Mouse (Mus musculus) myocyte (in vitro differentiated cells): ENCODE results near the gene Cd300lf. TPM values are rescaled to one million over a fixed set of nuclear protein-coding genes. Genes with fewer than 3 reads are reported as not detected.

Experiments used
- H3K27me3 ChIP-seq: one replicate; pipeline ENCODE4 v1.6.1; 2011; ENCODE audit not compliant: control insufficient read depth, insufficient read depth, insufficient read length
- H3K36me3 ChIP-seq: one replicate; pipeline ENCODE4 v1.6.1; 2011; ENCODE audit not compliant: control insufficient read depth, insufficient read depth
- H3K4me2 ChIP-seq: one replicate; pipeline ENCODE4 v1.6.1; 2011; ENCODE audit warnings: low read depth, control low read depth
- H3K4me3 ChIP-seq: one replicate; pipeline ENCODE4 v1.5.1; 2011; ENCODE audit warnings: mild to moderate bottlenecking, control low read depth, moderate library complexity
- H3K79me2 ChIP-seq: one replicate; pipeline ENCODE4 v1.6.1; 2011; ENCODE audit not compliant: control insufficient read depth, insufficient read depth
- H3ac ChIP-seq: one replicate; pipeline ENCODE4 v1.6.1; 2011; ENCODE audit not compliant: control insufficient read depth, insufficient read length
- CEBPB ChIP-seq: IDR thresholded peaks from 2 replicates; pipeline ENCODE4 v1.6.1; 2011; ENCODE audit warnings: mild to moderate bottlenecking, moderate library complexity; ENCODE audit not compliant: poor library complexity, insufficient read depth, severe bottlenecking
- E2F4 ChIP-seq: IDR thresholded peaks from one replicate; pipeline ENCODE4 v1.6.1; 2011; ENCODE audit warnings: mild to moderate bottlenecking, control low read depth, moderate library complexity; ENCODE audit not compliant: insufficient read depth
- MAX ChIP-seq: IDR thresholded peaks from one replicate; pipeline ENCODE4 v1.6.1; 2011; ENCODE audit warnings: low read depth, mild to moderate bottlenecking, control low read depth
- MYOD1 ChIP-seq, 3 experiments: IDR thresholded peaks; one replicate each; pipeline ENCODE4 v1.6.1; 2011; ENCODE audit warnings: control low read depth in 2 of 3, low read depth in 2 of 3, mild to moderate bottlenecking in 2 of 3, moderate library complexity in 1 of 3; ENCODE audit not compliant: insufficient read length in 2 of 3, control insufficient read depth in 1 of 3
- MYOG ChIP-seq, 3 experiments: IDR thresholded peaks; one replicate each; pipeline ENCODE4 v1.6.1; 2011; ENCODE audit warnings: control low read depth in 2 of 3, low read depth in 2 of 3, mild to moderate bottlenecking in 2 of 3; ENCODE audit not compliant: insufficient read length in 2 of 3, control insufficient read depth in 1 of 3, insufficient read depth in 1 of 3
- POLR2A ChIP-seq: IDR thresholded peaks from one replicate; pipeline ENCODE4 v1.6.1; 2011; ENCODE audit warnings: low read depth, mild to moderate bottlenecking, control low read depth, moderate library complexity; ENCODE audit not compliant: insufficient read length
- POLR2AphosphoS2 ChIP-seq: IDR thresholded peaks from one replicate; pipeline ENCODE4 v1.6.1; 2011; ENCODE audit warnings: low read depth, control low read depth; ENCODE audit not compliant: insufficient read length
- REST ChIP-seq: IDR thresholded peaks from one replicate; pipeline ENCODE4 v1.6.1; 2011; ENCODE audit warnings: mild to moderate bottlenecking, control low read depth, moderate library complexity; ENCODE audit not compliant: insufficient read depth, insufficient read length
- SRF ChIP-seq: IDR thresholded peaks from one replicate; pipeline ENCODE4 v1.6.1; 2011; ENCODE audit warnings: low read depth; ENCODE audit not compliant: control insufficient read depth, insufficient read length
- TCF12 ChIP-seq: IDR thresholded peaks from one replicate; pipeline ENCODE4 v1.6.1; 2011; ENCODE audit warnings: mild to moderate bottlenecking, control low read depth; ENCODE audit not compliant: poor library complexity, insufficient read depth, severe bottlenecking
- TCF3 ChIP-seq: IDR thresholded peaks from one replicate; pipeline ENCODE4 v1.6.1; 2011; ENCODE audit warnings: low read depth, control low read depth; ENCODE audit not compliant: insufficient read length
- USF1 ChIP-seq: IDR thresholded peaks from one replicate; pipeline ENCODE4 v1.6.1; 2011; ENCODE audit warnings: low read depth, mild to moderate bottlenecking, control low read depth, moderate library complexity
- polyA plus RNA-seq: library from polyadenylated mRNA; unstranded; fragments of >200 nt; fragmentation: generic; extraction: Trizol; gene quantifications from one replicate; pipeline ENCODE4 v1.2.1, GENCODE M21; 2012; ENCODE audit warnings: missing spikeins

The Cd300lf gene
- polyA plus RNA-seq, 1 experiment, result not detected

- Histone ChIP-seq H3K79me2 (no peaks in the 10 kb centered on the region), H3K27me3 (no peaks in the 10 kb centered on the region), H3K36me3 (no peaks in the 10 kb centered on the region), H3ac (no peak overlapping the region), H3K4me2 (no peak overlapping the region), H3K4me3 (no peak overlapping the region)
- TF ChIP-seq MYOD1 (IDR thresholded peaks at IDR 0.05; ENCODE audit: control insufficient read depth in 1 of 3, insufficient read length in 2 of 3, low read depth in 2 of 3) (no peak), POLR2AphosphoS2 (no peak), MAX (no peak), POLR2A (no peak), CEBPB (no peak)
Observed at GRCm38 (mm10) chr11:115080886-115081285, 52.9 kb downstream of the Cd300lf start.

DNA sequence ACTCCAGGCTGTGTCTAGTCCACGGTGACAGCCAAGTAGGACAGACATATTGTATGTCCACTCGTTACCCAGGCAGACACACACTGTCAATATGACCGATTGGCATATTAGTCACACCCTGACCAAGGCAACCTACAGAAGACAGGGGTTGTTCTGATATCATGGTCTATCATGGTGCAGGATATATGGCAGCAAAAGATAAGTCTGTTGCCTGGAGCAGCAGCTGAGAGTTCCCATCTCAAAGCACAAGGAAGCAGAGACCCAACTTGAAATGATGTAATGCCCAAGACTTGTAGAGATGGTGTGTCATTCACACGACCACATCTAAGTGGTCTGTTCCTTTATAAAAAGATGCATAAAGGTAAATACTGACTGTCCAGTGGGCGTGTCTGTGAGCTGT is 55.1 kb downstream of the Cd300lf start:
- Histone ChIP-seq H3K27me3 (no peaks in the 10 kb centered on the region), H3K36me3 (no peaks in the 10 kb centered on the region), H3K79me2 (no peaks in the 10 kb centered on the region), H3K4me2 (no peak overlapping the region), H3K4me3 (no peak overlapping the region), H3ac (no peak overlapping the region)
- TF ChIP-seq USF1 (no peak), POLR2AphosphoS2 (no peak), POLR2A (no peak), CEBPB (no peak), TCF3 (no peak), REST (no peak), MYOD1 (IDR thresholded peaks at IDR 0.05; ENCODE audit: control insufficient read depth in 1 of 3, insufficient read length in 2 of 3, low read depth in 2 of 3) (no peak), MYOG (IDR thresholded peaks at IDR 0.05; ENCODE audit: control insufficient read depth in 1 of 3, insufficient read depth in 1 of 3, insufficient read length in 2 of 3, low read depth in 2 of 3) (no peak), MAX (no peak), TCF12 (no peak), SRF (no peak), E2F4 (no peak)

GRCm38 (mm10) chr11:115077436-115077835 is 56.4 kb downstream of the Cd300lf start:
- TF ChIP-seq POLR2AphosphoS2, result no peak
- TF ChIP-seq MYOG (IDR thresholded peaks at IDR 0.05; ENCODE audit: control insufficient read depth in 1 of 3, insufficient read depth in 1 of 3, insufficient read length in 2 of 3, low read depth in 2 of 3), result no peak
- TF ChIP-seq TCF3, result no peak
- no peak for TF ChIP-seq MAX
- TF ChIP-seq REST, result no peak
- no peak for TF ChIP-seq E2F4
- TF ChIP-seq SRF, result no peak
- no peak for TF ChIP-seq POLR2A
- no peak for TF ChIP-seq TCF12
- H3K4me2 ChIP-seq, result no peak overlapping the region

DNA sequence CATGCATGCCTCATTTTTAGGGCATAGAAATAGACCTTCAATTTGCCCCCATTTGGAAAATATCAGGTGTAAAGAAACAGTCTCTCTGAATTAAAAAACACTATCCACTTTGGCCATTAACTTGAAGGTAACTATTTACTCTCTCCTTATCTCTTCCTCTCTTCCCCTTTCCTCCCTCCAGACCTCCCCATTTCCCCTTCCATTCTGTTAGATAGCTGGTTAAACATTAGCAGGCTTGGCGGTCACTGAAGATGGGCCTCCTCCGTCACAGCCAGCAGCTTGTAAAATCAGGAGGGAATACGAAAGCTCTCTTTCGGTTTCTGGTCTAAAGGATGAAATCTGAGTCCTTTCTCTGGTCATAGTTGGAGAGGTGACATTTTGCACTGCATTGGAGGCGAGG is 57.9 kb downstream of the Cd300lf start:
- no peak overlapping the region for H3K4me2 ChIP-seq
- no peak for TF ChIP-seq CEBPB
- TF ChIP-seq USF1, result no peak
- no peak for TF ChIP-seq MAX
- no peak for TF ChIP-seq SRF
- TF ChIP-seq MYOG (IDR thresholded peaks at IDR 0.05; ENCODE audit: control insufficient read depth in 1 of 3, insufficient read depth in 1 of 3, insufficient read length in 2 of 3, low read depth in 2 of 3), result no peak
- no peak for TF ChIP-seq TCF12
- TF ChIP-seq POLR2A, result no peak
- no peak for TF ChIP-seq REST
- TF ChIP-seq MYOD1 (IDR thresholded peaks at IDR 0.05; ENCODE audit: control insufficient read depth in 1 of 3, insufficient read length in 2 of 3, low read depth in 2 of 3), result no peak
- TF ChIP-seq E2F4, result no peak
- no peak for TF ChIP-seq POLR2AphosphoS2
- TF ChIP-seq TCF3, result no peak

More at GRCm38 (mm10) chr11:115077436-115077835, 56.4 kb downstream of the Cd300lf start:
- H3K27me3 ChIP-seq, result no peaks in the 10 kb centered on the region
- no peak overlapping the region for H3ac ChIP-seq
- H3K79me2 ChIP-seq, result no peaks in the 10 kb centered on the region
- no peak overlapping the region for H3K4me3 ChIP-seq
- H3K36me3 ChIP-seq, result no peaks in the 10 kb centered on the region

DNA sequence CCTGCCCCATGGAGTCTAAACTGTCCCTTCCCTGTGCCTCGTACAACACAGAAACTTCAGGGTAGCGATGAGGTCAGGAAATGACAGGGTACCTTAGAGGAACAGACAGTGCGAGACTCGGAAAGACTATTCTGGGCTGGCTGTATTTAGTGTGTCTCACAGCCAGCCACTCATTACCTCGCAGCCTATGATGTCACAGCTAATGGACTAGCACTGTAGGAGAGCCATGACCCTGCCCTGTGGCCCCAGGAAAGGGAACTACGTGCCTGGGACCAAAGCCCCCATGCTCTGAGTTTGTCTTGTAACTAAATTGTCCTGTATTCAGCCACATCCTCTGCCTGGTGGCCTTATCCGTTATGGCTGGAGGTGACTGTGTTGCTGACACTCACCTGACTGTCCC is 58.4 kb downstream of the Cd300lf start:
- Histone ChIP-seq H3K79me2 (no peaks in the 10 kb centered on the region), H3K36me3 (no peaks in the 10 kb centered on the region), H3K4me2 (no peak overlapping the region), H3K4me3 (no peak overlapping the region), H3ac (no peak overlapping the region), H3K27me3 (no peaks in the 10 kb centered on the region)
- TF ChIP-seq MYOD1 (IDR thresholded peaks at IDR 0.05; ENCODE audit: control insufficient read depth in 1 of 3, insufficient read length in 2 of 3, low read depth in 2 of 3), result no peak
- no peak for TF ChIP-seq MYOG (IDR thresholded peaks at IDR 0.05; ENCODE audit: control insufficient read depth in 1 of 3, insufficient read depth in 1 of 3, insufficient read length in 2 of 3, low read depth in 2 of 3)
- TF ChIP-seq CEBPB, result no peak
- TF ChIP-seq TCF12, result no peak
- TF ChIP-seq USF1, result no peak
- no peak for TF ChIP-seq REST
- TF ChIP-seq POLR2A, result no peak
- TF ChIP-seq SRF, result no peak
- TF ChIP-seq E2F4, result no peak
- no peak for TF ChIP-seq MAX
- no peak for TF ChIP-seq POLR2AphosphoS2
- TF ChIP-seq TCF3, result no peak

More for the DNA sequence above, 57.9 kb downstream of the Cd300lf start:
- Histone ChIP-seq H3K27me3 (no peaks in the 10 kb centered on the region), H3K79me2 (no peaks in the 10 kb centered on the region), H3K4me3 (no peak overlapping the region), H3K36me3 (no peaks in the 10 kb centered on the region), H3ac (no peak overlapping the region)
